Mouse (Mus musculus) heart, adult 2 months (tissue): ENCODE results near the gene Kel.

ENCODE experiments used
- CTCF ChIP-seq: fragments of 200-600 bp; IDR thresholded peaks from 2 replicates; pipeline ENCODE4 v1.8.1; 2022; ENCODE audit warnings: antibody characterized with exemption, mild to moderate bottlenecking, moderate library complexity
- EP300 ChIP-seq: fragments of 200-500 bp; IDR thresholded peaks from 2 replicates; pipeline ENCODE4 v1.6.1; 2011; ENCODE audit warnings: low read depth, low read length, control low read depth; ENCODE audit not compliant: insufficient read depth
- POLR2A ChIP-seq: fragments of 200-500 bp; IDR thresholded peaks from 2 replicates; pipeline ENCODE4 v1.6.1; 2011; ENCODE audit warnings: mild to moderate bottlenecking, low read depth, low read length, control low read depth; ENCODE audit not compliant: insufficient read depth

DNA sequence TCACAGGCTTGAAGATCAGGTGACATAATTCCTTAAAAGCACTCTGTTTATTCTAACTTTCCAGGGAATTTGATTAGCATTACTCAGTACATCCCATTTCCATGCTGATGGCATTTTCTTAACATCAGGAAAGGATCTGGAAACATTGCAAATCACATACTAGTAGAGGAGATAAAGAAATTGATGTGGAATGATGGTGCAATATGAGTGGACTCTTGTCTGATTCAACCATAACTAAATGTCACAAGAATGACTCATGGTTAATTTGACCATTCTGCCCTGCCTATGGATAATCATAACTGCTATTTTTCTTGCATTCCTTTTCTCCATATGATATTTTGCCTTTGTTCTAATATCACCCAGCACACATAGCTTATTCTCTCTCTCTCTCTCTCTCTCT is 11.9 kb downstream of the Kel start:
- TF ChIP-seq EP300 = no peak
- no peak for TF ChIP-seq POLR2A
- no peak for TF ChIP-seq CTCF
